Mouse (Mus musculus) sigmoid colon, adult 10 weeks (tissue): ENCODE measurements around the gene Nt5c1b. TPM values are rescaled to one million over a fixed set of nuclear protein-coding genes. Genes with fewer than 3 reads are reported as not detected.

Experiments used
- polyA plus RNA-seq: library from polyadenylated mRNA; stranded (reverse); fragments of 350-450 nt; fragmentation: Illumina TruSeq; extraction: RNeasy Lipid Tissue Mini Kit (QIAGEN cat#74804); gene quantifications from one replicate; pipeline ENCODE4 v1.2.3, GENCODE M21; 2014; ENCODE audit warnings: low read depth, low replicate concordance

Nt5c1b gene
- not detected for polyA plus RNA-seq

GRCm38 (mm10) chr12:10369673-10370072 is at the start of gene Nt5c1b:
Nt5c1b (plus strand) TSS chr12:10369973.

GRCm38 (mm10) chr12:10390671-10391441 is 21.1 kb downstream of the Nt5c1b start, which contains the start of gene Rdh14:
Rdh14 (plus strand) TSS chr12:10390772.

Other genes with a start within 250 kb of the Nt5c1b start
- gene Rdh14, start 20.8 kb downstream of the Nt5c1b start, polyA plus RNA-seq = 96.6 TPM